Mouse (Mus musculus): ENCODE measurements around the gene Gm4791. TPM values are rescaled to one million over a fixed set of nuclear protein-coding genes. Genes with fewer than 3 reads are reported as not detected.

Gene Gm4791
- polyA plus RNA-seq (2012; rRNA removed): not detected in 2 replicates

GRCm38 (mm10) chr9:46998338-46998791 is at the start of gene Gm4791:
Gm4791 (plus strand) TSS chr9:46998741.

